Mouse (Mus musculus) kidney, adult 9 months (tissue): ENCODE measurements around the gene Slc6a19.

Experiments used
- DNase-seq: peaks from one replicate; pipeline ENCODE4 v3.0.0; 2022

Gene Slc6a19

GRCm38 (mm10) chr13:73658953-73659352 lies 45.7 kb downstream of the Slc6a19 start:
- no peak for DNase-seq

GRCm38 (mm10) chr13:73654976-73655375 lies 49.7 kb downstream of the Slc6a19 start:
- DNase-seq = no peak

GRCm38 (mm10) chr13:73653266-73653665 lies 51.4 kb downstream of the Slc6a19 start:
- peak; percentile 57 for DNase-seq

- DNase-seq = peak; percentile 76
These were observed 58.1 kb downstream of the Slc6a19 start for GRCm38 (mm10) chr13:73646397-73647087.

- no peak for DNase-seq
These were observed 63.4 kb downstream of the Slc6a19 start for GRCm38 (mm10) chr13:73641296-73641695.

- no peak for DNase-seq
These were observed 66.8 kb downstream of the Slc6a19 start for GRCm38 (mm10) chr13:73637826-73638225.

GRCm38 (mm10) chr13:73631837-73632236 lies 72.8 kb downstream of the Slc6a19 start:
- DNase-seq = no peak
